Mouse (Mus musculus) left cerebral cortex, postnatal 25 days (tissue): ENCODE results near the gene Ndufa11. TPM values are rescaled to one million over a fixed set of nuclear protein-coding genes. Genes with fewer than 3 reads are reported as not detected.

ENCODE experiments used
- DNase-seq, 2 experiments: peaks; one replicate each; pipeline ENCODE4 v3.0.0; 2022; ENCODE audit warnings: low spot score in 2 of 2, mixed read lengths in 1 of 2
- intact Hi-C: fragments of 180-260 bp; cut with DNase I; formaldehyde crosslinking; loops from one replicate; pipeline ENCODE4 v1.15.1; 2025
- total RNA-seq, 2 experiments: library from RNA; stranded (reverse); gene quantifications; 2 replicates each; pipeline ENCODE4 v1.2.3; 2021

Gene Ndufa11
- total RNA-seq, 2 experiments from 2014 or later: 227 to 237 TPM

DNA sequence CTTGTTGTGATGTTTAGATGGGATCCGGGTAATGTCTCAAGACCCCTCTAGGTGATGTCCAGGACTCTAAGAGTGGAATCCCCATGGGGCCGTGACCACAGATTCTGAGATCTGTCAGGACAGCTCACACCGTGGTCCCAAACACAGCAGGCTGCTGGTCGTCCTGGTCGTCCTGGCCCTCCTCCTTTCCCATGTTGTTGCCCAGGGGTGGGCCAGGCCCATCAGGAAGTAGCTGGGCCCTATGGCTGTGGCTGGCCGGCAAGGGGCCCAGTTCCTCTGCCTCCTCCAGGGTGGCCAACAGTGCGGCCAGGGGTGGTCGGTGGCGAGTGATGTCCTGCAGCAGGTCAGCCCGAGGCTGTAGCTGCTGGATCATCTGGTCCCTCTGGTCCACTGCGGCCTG, 2.2 kb upstream of the Ndufa11 start:
- intact Hi-C loops: loop anchor here (5.0 kb wide), 1 partner anchor 47 kb away; the partner anchor contains the start of gene Dus3l

GRCm38 (mm10) chr17:56715914-56716654, 1.5 kb upstream of the Ndufa11 start:
- intact Hi-C loops: loop anchor here (5.0 kb wide), 1 partner anchor 46 kb away; the partner anchor contains the start of gene Dus3l
- DNase-seq: no peak

More for the DNA sequence above, 2.2 kb upstream of the Ndufa11 start:
- no peak for DNase-seq

- intact Hi-C loops: loop anchor here (5.0 kb wide), 1 partner anchor 45 kb away; the partner anchor contains the start of gene Dus3l
- peak; percentile 97 to 99 for DNase-seq
Observed at GRCm38 (mm10) chr17:56716655-56717362, 758 bp upstream of the Ndufa11 start.

- DNase-seq: no peak
- intact Hi-C loops: no loop called here
Observed at GRCm38 (mm10) chr17:56722441-56722840, 4.9 kb downstream of the Ndufa11 start.

DNA sequence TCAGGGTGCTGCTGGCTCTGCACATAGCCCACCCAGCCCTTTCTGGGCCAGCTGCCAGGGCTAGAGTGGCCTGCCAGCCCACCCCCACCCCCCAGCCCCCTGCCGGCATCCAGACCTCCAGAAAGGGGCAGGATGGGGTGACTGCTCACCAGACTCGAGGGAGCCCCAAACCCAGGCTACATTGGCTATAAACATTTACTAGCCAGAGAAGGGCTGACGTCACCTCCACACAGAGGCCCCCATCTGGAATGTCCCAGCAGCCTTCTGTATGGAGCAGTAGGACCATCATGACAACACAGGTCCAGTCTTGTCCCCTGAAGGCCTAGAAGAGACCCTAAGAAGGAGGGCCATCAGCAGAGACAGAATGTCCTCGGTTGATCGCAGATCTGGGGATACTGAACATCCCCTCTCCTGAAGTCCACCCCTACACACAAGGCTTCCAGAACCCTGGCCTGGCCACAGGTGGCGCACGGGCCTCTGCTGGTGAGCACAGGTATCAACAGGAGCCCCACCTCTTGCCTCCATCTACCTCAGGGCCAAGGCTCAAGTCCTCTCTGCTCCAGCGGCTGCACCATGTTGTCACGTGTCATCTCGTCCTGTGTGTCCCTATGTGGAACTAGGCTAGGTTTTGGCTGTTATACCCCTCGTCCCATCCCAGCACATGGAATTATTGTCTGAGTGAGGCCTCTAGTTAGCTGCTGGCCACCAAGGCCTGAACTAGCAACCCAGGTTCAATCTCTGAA, 6.0 kb downstream of the Ndufa11 start:
- intact Hi-C loops: no loop called here
- no peak for DNase-seq

DNA sequence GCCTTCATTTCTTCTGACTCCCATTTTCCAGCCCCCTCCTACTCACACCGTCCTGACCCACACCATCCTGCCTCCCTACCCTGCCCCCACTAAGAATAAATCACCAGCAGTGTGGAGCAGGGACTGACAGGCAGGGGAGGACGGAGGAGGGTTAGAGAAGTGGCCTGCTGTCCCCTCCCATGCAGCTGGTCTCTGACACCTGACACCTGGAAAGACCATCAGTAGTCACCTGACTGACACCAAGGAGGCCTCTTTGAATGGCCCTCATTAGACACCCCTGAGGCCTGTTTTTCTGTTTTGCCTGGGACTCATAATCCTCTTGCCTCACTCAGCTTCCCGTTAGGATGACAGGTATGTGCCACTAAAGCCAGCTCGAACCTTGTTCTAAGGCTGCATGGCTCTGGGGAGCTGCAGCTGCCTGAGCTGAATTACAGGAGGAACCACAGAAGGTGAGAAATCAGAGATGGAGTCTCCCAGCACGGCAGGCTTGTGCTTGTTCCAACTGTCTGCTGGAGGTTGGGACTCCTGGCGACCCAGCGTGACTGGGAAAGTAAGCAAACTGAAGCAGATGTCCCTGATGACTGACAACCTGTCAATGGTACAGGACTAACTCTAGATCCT, 9.6 kb downstream of the Ndufa11 start:
- DNase-seq: no peak
- intact Hi-C loops: no loop called here

GRCm38 (mm10) chr17:56727659-56728058, 10.1 kb downstream of the Ndufa11 start:
- no peak for DNase-seq
- intact Hi-C loops: no loop called here

DNA sequence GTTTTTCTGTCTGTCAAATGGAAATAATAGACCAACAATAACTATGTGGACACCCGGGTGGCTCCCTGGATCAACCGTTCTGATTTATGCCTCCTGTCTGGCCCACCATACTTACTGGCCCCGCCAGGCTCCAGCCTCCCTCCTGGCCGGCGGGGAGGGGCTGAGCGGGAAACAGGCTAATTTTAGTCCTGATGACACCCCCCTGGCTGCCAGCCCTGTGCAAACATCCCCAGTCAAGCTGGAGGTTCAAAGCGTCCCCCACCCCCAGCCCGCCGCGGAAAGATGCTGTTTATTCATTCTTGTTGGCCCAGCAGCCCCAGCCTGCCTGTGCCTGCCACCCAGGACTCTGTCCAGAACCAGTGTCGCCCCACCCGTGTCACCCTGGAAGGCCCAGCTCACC, 10.6 kb downstream of the Ndufa11 start:
- no peak for DNase-seq
- intact Hi-C loops: no loop called here

DNA sequence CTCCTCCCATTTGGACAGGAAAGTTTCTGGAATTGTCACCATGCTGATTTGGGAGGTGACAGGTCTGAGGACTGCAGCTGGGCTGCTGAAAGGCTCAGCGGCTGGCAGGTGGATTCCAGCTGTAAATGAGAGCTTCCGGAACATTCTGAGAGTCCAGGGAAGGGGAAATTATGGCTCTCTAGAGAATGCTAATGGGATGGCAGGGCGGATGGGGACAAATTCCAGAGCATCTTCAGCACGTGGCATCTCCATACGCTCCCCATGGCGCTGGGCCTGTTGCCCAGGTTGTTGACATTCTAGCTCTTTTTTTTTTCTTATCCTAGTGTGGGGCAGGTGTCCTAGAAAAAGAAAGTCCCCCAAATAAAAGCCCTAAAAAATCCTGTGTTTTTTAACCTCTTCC, 11.6 kb downstream of the Ndufa11 start:
- no peak for DNase-seq
- intact Hi-C loops: no loop called here

GRCm38 (mm10) chr17:56729656-56730055, 12.1 kb downstream of the Ndufa11 start:
- no peak for DNase-seq
- intact Hi-C loops: no loop called here

GRCm38 (mm10) chr17:56736534-56736933, 19.0 kb downstream of the Ndufa11 start:
- intact Hi-C loops: no loop called here

DNA sequence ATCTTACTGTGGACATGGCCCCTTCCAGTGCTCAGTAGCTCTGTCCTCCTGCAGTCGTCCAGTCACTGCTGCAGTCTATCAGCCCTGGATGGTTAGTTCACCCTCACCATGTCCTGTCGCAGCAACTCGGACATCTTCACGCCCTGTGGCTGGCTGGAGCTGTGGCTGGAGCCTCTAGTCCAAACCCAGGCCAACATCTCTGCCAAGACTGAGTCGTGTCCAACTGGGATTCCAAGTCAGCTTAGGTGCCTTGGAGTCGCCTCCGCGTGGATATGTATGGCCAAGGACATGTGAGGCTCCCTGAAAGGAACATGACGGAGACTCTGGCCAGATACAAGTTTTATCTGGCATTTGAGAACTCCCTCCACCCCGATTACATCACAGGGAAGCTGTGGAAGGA, 20.7 kb downstream of the Ndufa11 start:
- DNase-seq: no peak
- intact Hi-C loops: no loop called here

More at GRCm38 (mm10) chr17:56736534-56736933, 19.0 kb downstream of the Ndufa11 start:
- no peak for DNase-seq

- intact Hi-C loops: no loop called here
- DNase-seq: no peak
Observed at GRCm38 (mm10) chr17:56740118-56740787, 22.7 kb downstream of the Ndufa11 start.

DNA sequence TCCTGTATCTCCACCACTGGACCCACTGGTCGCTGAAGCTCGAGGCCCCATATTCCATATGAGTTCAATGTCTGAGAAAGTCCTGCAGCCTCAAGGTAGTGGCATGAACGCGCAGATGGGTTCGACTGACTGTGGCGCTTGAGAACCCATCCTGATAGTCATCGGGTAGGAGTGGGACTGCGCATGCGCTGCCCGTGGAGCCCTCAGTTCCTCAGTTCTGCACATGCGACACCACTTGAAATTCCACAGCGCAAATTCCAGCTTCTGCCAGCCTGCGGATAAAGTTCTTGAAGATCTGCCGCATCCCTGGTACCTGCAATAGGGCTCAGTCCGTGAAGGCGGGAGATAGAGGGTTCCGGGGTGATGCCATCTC, 23.2 kb downstream of the Ndufa11 start:
- intact Hi-C loops: no loop called here
- DNase-seq: no peak

DNA sequence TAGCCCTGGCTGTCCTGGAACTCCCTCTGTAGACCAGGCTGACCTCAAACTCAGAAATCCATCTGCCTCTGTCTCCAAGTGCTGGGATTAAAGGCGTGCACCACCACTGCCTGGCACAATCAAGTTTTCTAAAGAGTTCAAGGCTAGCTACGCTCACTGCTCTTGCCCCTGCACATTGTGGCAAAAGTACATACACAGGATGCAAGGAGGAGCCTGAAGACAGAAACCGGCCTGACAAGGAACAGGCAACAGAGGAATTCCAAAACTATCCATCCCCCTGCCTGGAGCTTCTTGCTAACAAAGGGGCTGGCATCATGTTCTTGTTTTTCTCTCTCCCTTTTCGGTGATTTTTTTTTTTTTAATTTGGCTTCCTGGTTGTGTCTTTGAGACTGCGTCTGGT, 26.6 kb downstream of the Ndufa11 start:
- intact Hi-C loops: no loop called here
- DNase-seq: no peak

DNA sequence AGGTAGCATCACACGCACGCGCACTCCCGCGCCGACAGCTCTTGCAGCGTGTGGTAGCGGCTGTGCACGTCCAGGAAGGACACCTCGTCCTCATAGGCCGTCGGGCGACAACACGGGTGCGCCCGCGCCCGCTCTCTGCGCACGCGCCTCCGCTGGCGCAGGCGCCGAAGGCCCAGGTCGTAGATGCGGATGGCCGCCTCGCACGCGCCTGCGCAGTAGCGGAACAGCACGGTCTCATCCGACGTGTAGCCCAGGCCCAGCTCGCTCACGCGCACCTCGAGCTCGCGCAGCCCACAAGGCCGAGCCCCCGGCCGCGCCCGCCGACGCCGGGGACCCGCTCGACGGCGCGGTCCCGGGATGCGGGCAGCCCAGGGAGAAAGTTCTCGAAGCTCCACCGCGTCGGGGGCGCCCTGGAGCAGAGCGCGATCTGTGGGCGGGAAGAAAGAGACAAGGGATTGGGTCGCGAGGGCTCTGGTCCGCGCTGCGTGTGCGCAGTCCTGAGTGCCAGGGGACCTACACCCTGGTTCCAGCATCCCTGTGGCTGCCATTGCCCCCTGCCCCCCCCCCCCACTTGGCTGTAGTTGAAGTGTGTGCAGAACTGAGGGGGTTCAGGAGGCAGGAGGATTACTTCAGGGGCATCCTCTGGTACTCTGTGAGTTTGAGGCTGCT, 34.0 kb downstream of the Ndufa11 start:
- no peak for DNase-seq
- intact Hi-C loops: no loop called here

DNA sequence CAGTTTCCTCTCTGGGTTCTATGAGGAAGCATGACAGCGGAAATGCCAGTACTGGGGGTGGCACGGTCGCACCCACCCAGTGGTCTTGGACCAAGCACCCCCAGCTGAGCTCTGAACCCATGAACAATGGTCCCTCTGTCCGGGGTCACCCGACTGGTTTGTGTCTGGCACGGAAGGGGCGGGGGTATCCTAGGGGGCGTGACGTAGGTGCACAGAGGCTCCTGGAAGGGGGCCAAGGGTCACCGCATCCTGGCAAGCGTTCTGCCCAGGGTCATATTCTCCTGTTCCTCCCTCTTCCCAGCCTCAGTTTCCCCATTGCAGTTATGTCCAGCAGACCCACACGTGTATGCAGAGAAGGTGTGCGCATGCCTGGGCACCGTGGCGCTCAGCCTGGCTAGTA, 35.9 kb downstream of the Ndufa11 start:
- DNase-seq: no peak
- intact Hi-C loops: no loop called here

- DNase-seq: no peak
- intact Hi-C loops: no loop called here
Observed at GRCm38 (mm10) chr17:56754271-56755185, 37.0 kb downstream of the Ndufa11 start.
